In genomic region chr13:54726131-54726530, GRCm38 (mm10) we compare ENCODE assay signal across 27 mouse cellular contexts. TPM values are rescaled to one million over a fixed set of nuclear protein-coding genes. Genes with fewer than 3 reads are reported as not detected.
"Had no signal": no experiment of that assay in that cellular context is flagged by ENCODE, and none has a peak within 500 bp of the region (broad histone marks: within the 10 kb centered on the region; RNA-seq: fewer than 3 reads in every experiment).

No protein-coding gene starts in this region.

- DNase-seq: kidney, adult 9 months; kidney, postnatal 14 days; kidney, postnatal 4 days; liver, postnatal 0 days; lung, postnatal 14 days; lung, postnatal 4 days; right cerebral cortex, adult 18-20 months; right cerebral cortex, postnatal 14 days; right cerebral cortex, postnatal 4 days; thymus, adult 2 months; thymus, postnatal 14 days; thymus, postnatal 4 days had no signal

- H3K9me3 ChIP-seq: neural tube, embryonic 15.5 days had no signal

- H3K4me3 ChIP-seq: neural tube, embryonic 12.5 days; neural tube, embryonic 15.5 days had no signal

- ATAC-seq: liver, postnatal 0 days had no signal

- H3K9ac ChIP-seq: liver, embryonic 14.5 days; liver, postnatal 0 days; neural tube, embryonic 12.5 days; neural tube, embryonic 15.5 days had no signal

- H3K4me1 ChIP-seq: neural tube, embryonic 12.5 days had no signal

- H3K27ac ChIP-seq: liver, embryonic 14.5 days; neural tube, embryonic 12.5 days; neural tube, embryonic 15.5 days; stomach, postnatal 0 days had no signal

- H3K4me2 ChIP-seq: liver, embryonic 11.5 days; midbrain, embryonic 11.5 days; neural tube, embryonic 12.5 days; neural tube, embryonic 15.5 days had no signal

- H3K36me3 ChIP-seq: neural tube, embryonic 12.5 days; neural tube, embryonic 15.5 days had no signal

- H3K27me3 ChIP-seq: neural tube, embryonic 12.5 days; neural tube, embryonic 15.5 days had no signal

RNA-seq across cellular contexts. Expression of gene Gprin1, which starts 23.5 kb away (rescaled TPM):
- total RNA-seq: megakaryocyte progenitor cell, adult 5-6 weeks; megakaryocyte-erythroid progenitor cell, adult 5-6 weeks had no signal
- polyA plus RNA-seq: liver, postnatal 0 days had no signal

RNA-seq across cellular contexts. Expression of gene Cdhr2, which starts 24.9 kb away (rescaled TPM):
- total RNA-seq: megakaryocyte progenitor cell, adult 5-6 weeks; megakaryocyte-erythroid progenitor cell, adult 5-6 weeks had no signal
- polyA plus RNA-seq: limb, embryonic 11.5 days; lung, embryonic 16.5 days; midbrain, embryonic 11.5 days had no signal

RNA-seq across cellular contexts. Expression of gene Sncb, which starts 40.3 kb away (rescaled TPM):
- total RNA-seq: megakaryocyte progenitor cell, adult 5-6 weeks; megakaryocyte-erythroid progenitor cell, adult 5-6 weeks had no signal
- polyA plus RNA-seq: kidney, embryonic 16.5 days; limb, embryonic 11.5 days; liver, embryonic 11.5 days; liver, postnatal 0 days; lung, embryonic 16.5 days had no signal

RNA-seq across cellular contexts. Expression of gene Eif4e1b, which starts 57.7 kb away (rescaled TPM):
- total RNA-seq: layer of hippocampus, adult 18-20 months; left cerebral cortex, postnatal 25 days; megakaryocyte progenitor cell, adult 5-6 weeks; megakaryocyte-erythroid progenitor cell, adult 5-6 weeks had no signal
- polyA plus RNA-seq: kidney, embryonic 16.5 days; limb, embryonic 11.5 days; limb, embryonic 14.5 days; liver, embryonic 11.5 days; liver, embryonic 14.5 days; liver, postnatal 0 days; lung, embryonic 16.5 days; midbrain, embryonic 11.5 days; neural tube, embryonic 12.5 days; neural tube, embryonic 15.5 days; stomach, embryonic 14.5 days; stomach, postnatal 0 days; thymus, adult 2 months had no signal
